Mouse (Mus musculus) heart, postnatal 14 days (tissue): ENCODE data around the gene Defb48. TPM values are rescaled to one million over a fixed set of nuclear protein-coding genes. Genes with fewer than 3 reads are reported as not detected.

ENCODE experiments used
- DNase-seq, 2 experiments: peaks; one replicate each; pipeline ENCODE4 v3.0.0; 2021 to 2022
- intact Hi-C: fragments of 180-260 bp; cut with DNase I; formaldehyde crosslinking; loops from one replicate; pipeline ENCODE4 v1.15.1; 2025
- long read RNA-seq, 2 experiments: library from polyadenylated mRNA; stranded (forward); transcript quantifications; one replicate each; pipeline ENCODE4 v2.0.0; 2021
- total RNA-seq, 2 experiments: library from RNA; stranded (reverse); gene quantifications; 2 replicates each; pipeline ENCODE4 v1.2.3; 2021

Gene Defb48
- not detected for total RNA-seq
- long read RNA-seq, experiment 1: 0 reads
- long read RNA-seq, experiment 2: 0 reads

GRCm38 (mm10) chr14:62984410-62984809 is at the start of gene Defb48:
Gene Defb48, minus strand, starts transcription at chr14:62984510.
- no peak for DNase-seq
- intact Hi-C loops: no loop called here

DNA sequence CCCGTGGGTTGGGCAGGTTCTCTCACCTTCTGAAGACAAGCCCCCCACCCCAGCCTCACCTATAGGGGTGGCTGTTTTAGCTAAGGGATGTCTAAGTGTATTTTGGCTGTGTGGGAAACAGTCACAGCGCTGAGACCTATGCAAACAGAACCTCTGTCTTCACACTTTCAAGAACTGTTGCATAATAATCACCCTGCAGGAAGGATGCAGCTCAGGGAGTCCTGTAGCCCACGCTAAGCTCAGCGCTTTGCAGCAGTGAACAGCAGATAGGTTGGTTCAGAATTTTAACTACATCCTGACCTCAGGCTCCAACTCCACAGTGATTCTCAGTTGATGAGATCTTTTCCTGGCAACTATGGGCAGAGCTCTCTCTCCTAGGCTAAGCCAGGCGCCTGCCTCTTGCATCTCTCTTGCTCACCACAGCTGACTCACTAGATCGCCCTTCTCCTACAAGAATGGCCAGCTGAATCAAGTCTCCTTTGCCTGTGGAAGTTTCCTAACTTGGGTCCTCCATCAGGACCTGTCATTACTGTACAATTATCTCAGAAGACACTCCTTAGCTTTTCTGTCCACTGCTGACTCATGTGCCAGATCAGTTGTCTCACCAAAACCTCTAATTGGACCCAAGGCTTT is 36.3 kb upstream of the Defb48 start:
- DNase-seq: no peak

GRCm38 (mm10) chr14:63014667-63015066 is 30.4 kb upstream of the Defb48 start:
- DNase-seq: no peak
- intact Hi-C loops: no loop called here

More for the DNA sequence above, 36.3 kb upstream of the Defb48 start:
- intact Hi-C loops: no loop called here

DNA sequence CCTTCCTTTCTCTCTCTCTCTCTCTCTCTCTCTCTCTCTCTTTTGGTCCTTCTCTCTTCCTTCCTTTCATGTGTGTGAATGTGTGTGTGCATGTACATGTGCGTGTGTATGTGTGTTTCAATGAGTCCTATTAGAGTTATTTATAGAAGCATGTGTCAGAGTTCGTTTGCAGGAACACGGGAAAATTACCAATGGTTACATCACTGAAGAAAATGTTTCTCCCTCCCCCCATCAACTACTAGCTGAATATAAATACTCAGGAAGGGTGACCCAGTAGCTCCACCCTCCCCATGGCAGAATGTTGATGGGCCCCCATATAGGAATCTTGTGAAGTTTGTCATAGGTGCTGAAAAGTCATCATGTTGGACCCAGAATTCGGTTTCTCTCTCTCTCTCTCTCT is 28.8 kb upstream of the Defb48 start:
- no peak for DNase-seq
- intact Hi-C loops: no loop called here

GRCm38 (mm10) chr14:63011471-63011870 is 27.2 kb upstream of the Defb48 start, which contains the start of gene Defb43:
Gene Defb43, plus strand, starts transcription at chr14:63011771.
- DNase-seq: no peak
- intact Hi-C loops: no loop called here

DNA sequence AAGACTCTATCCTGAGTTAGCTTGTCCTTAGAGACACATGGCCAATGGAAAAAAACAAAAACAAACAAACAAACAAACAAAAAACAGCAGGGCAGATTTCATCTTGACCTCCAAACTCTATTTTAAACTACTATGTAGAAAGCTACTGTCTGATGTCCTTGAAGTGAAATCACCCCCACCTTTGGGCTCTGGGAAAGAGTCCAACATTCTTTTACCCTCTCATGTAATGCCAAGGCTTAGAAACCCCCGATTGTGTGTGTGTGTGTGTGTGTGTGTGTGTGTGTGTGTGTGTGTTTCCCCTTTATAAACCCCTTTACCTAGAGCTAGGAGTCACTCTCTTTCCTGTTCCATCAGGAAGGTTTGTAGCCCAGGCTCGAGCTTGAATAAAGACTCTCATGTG is 18.3 kb upstream of the Defb48 start:
- intact Hi-C loops: no loop called here
- peak in 1 of 2 experiments; percentile 10 for DNase-seq

GRCm38 (mm10) chr14:62998977-62999376 is 14.7 kb upstream of the Defb48 start:
- DNase-seq: no peak
- intact Hi-C loops: no loop called here

- intact Hi-C loops: no loop called here
- DNase-seq: no peak
Measured at GRCm38 (mm10) chr14:62997777-62998176, 13.5 kb upstream of the Defb48 start, which contains the start of gene Defb47. Gene Defb47, plus strand, starts transcription at chr14:62998077.

GRCm38 (mm10) chr14:62991849-62992510 is 7.7 kb upstream of the Defb48 start:
- no peak for DNase-seq
- intact Hi-C loops: no loop called here

GRCm38 (mm10) chr14:62991271-62991670 is 7.0 kb upstream of the Defb48 start:
- intact Hi-C loops: no loop called here
- no peak for DNase-seq

DNA sequence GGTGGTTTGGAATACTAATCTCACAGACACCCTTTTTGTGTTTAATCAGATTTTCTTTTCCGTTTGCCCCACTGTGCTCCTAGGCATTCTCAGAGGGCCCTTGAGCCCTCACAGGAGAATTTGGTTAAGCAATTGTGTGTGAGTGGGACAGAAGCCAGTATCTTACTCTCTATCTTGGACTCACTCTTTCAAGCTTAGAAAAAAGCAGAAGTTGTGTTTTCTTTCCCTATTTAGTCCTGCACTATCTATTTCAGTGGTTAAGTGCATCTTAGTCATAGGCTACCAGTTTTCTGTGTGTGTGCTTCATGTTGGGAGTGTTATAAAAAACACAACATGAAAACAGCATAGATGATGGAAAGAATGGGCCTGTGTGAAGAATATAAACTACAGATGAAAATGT is 4.5 kb downstream of the Defb48 start:
- no peak for DNase-seq
- intact Hi-C loops: loop anchor here (5.0 to 10.0 kb wide), 4 partner anchors 95 to 488 kb away; partner anchors contain the start of gene Wdfy2

GRCm38 (mm10) chr14:62975046-62975445 is 9.3 kb downstream of the Defb48 start:
- intact Hi-C loops: loop anchor here (5.0 to 10.0 kb wide), 4 partner anchors 90 to 483 kb away; partner anchors contain the start of gene Wdfy2
- peak; percentile 73 to 83 for DNase-seq

DNA sequence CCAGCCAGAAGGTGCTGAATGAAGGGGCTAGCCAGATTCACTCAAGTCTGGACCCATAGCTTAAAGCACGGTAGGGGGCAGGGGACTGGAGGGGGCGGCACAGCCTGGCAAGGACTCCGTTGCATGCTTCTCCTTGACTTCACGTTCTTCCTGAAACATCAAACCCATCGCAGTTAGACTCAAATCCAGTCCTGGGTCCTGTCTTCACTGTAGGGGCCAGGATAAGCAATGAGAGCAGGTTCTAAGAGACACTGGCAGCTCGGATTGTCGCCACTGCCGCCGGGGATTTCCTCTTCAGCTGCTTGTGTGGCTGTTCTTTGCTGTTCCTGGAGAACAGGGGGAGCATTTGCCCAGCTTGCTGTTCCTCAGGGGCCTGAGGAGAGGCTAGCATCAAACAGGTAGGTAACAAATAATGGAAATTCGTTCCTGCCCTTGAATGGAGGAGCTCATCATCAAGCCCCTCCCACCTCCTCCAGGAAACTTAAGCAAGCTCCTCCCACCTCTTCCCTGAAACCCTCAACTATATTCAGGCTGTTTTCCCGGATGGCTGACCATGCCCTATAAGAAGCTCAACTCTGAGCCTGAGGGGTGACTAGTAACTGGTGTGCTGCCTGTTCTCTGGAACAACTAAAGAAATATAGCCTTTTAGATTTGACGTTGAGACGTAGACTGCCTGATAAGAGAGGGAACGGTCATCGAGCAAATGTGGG is 18.3 kb downstream of the Defb48 start:
- no peak for DNase-seq
- intact Hi-C loops: loop anchor here (10.0 kb wide), 1 partner anchor 249 kb away; no protein-coding TSS in a partner anchor

DNA sequence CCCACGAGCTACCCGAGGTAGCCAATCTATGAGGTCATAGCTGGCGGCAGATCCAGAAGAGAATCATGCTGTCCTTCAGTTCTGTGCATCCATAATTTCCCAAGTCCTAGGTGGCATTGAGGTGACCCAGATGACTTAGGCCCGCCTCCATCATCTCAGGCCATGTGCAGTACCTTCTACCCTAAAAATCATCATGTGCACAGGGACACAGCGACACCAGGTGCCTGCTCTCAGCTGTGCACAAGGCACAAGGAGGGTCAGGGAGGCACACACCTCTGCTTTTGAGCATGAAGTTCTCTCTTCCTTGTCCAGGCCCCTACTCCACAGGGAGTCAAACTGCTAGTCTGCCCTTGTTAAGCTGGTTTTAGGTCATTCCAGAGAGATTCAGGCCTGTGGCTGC is 19.0 kb downstream of the Defb48 start:
- DNase-seq: no peak
- intact Hi-C loops: loop anchor here (10.0 kb wide), 1 partner anchor 249 kb away; no protein-coding TSS in a partner anchor

GRCm38 (mm10) chr14:62963632-62964031 is 20.7 kb downstream of the Defb48 start:
- DNase-seq: no peak
- intact Hi-C loops: loop anchor here (10.0 kb wide), 1 partner anchor 251 kb away; no protein-coding TSS in a partner anchor

GRCm38 (mm10) chr14:62956091-62956490 is 28.2 kb downstream of the Defb48 start:
- DNase-seq: no peak
- intact Hi-C loops: no loop called here

- intact Hi-C loops: no loop called here
- DNase-seq: no peak
Measured at GRCm38 (mm10) chr14:62946794-62947193, 37.5 kb downstream of the Defb48 start.

DNA sequence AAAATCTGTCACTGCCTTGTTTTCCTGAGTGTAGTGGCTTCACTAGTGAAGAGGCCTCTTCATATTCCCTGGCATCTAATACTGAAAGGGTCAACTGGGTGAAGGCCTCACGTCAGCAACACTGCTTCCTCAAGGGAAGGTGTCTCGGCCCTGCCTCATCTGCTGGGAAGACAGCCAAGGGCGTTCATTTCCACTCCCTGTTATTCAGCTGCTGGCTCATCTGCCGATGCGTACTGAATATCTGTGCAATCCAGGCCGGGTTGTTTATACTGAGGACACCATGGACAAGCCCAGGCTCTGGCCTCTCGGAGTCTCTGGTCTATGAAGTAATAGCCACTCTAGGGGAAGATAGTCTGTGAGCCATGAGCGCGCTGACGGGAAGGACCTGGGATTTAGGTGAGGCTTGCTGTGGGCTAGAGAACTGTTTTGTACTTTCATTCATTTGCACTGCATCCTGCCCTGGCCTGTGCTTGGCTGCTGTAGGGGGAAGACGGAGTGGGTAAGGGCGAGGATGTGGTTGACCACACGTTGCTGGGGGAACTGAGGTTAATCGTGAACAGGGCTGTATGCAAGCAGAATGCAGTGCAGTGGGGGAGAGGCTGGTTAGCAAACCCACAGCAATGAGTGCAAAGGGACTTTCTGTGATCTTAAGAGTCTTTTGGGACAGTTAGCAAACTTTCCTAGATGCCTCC is 43.8 kb downstream of the Defb48 start:
- intact Hi-C loops: no loop called here
- peak; percentile 50 to 62 for DNase-seq

- no peak for DNase-seq
Measured at GRCm38 (mm10) chr14:62939435-62939834, 44.9 kb downstream of the Defb48 start.

GRCm38 (mm10) chr14:62937675-62938074 is 46.6 kb downstream of the Defb48 start:
- intact Hi-C loops: loop anchor here (2.0 to 5.0 kb wide), 3 partner anchors 101 to 445 kb away; partner anchors contain the start of genes Ints6 and Wdfy2
- DNase-seq: peak in 1 of 2 experiments; percentile 22

More at GRCm38 (mm10) chr14:62939435-62939834, 44.9 kb downstream of the Defb48 start:
- intact Hi-C loops: loop anchor here (5.0 kb wide), 2 partner anchors 177 to 447 kb away; partner anchors contain the start of gene Ints6
